Mouse (Mus musculus) cerebellum, adult 11-12 months (tissue): ENCODE data around the gene Emg1.

Experiments used
- DNase-seq: peaks from one replicate; pipeline ENCODE4 v3.0.0; 2022

Gene Emg1

GRCm38 (mm10) chr6:124740888-124741761 is 29.1 kb upstream of the Emg1 start, which contains the start of gene Grcc10:
TSS of gene Grcc10 (minus strand) at chr6:124741374.
- DNase-seq = peak; percentile 90

DNA sequence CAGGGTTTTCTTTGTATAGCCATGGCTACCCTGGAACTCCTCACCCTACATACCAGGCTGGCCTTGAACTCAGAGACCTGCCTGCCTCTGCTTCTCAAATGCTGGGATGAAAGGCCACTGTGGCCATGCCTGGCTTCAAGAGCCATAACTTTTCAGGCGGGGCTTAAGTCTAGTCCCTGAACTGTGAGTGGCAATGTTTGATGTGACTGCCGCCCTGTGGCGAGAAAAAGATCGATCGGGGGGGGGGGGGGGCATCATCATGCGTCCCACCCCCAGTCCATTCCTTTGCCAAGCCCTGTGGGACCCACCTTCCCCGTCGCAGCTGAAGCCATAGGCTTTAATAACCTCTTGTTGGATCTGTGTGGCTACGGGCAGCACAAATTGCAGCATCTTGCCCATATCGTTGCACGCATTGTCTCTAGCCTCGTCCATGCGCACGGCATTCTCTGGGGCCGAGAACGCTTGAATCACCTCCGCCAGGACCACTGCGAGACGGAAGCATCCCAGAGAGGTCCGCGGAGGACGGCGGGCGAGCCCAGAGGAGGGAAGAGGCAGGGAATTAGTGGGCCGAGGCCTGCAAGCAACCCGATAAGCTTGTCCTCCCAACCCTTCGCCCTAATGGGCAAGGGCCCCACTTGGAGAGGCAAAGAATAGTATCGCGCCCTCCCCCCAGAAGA is 28.4 kb upstream of the Emg1 start:
- peak; percentile 67 for DNase-seq

GRCm38 (mm10) chr6:124739231-124739796 is 27.3 kb upstream of the Emg1 start:
- peak; percentile 45 for DNase-seq

GRCm38 (mm10) chr6:124738511-124739023 is 26.6 kb upstream of the Emg1 start, which contains the start of gene Ptpn6:
TSS of gene Ptpn6 (minus strand) at chr6:124738714.
- DNase-seq = peak; percentile 58

DNA sequence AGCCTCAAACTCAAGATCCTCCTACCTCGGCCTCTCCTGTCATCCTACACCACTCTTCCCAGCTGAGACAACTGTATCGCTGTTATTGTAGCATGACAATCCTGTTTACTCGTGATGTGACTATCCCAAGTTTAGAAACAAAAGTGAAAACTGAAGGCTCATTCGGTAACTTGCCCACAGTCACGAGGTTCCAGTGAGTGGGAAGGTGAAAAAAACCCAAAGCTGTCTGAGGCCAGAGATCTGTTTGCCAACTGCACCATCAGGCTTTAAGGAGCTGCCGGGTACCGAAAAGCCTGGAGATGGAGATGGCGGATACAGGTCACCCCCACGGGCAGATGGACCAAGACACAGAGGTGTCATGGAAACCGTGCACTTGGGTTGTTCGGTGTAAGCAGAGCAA is 25.1 kb upstream of the Emg1 start:
- DNase-seq = no peak

DNA sequence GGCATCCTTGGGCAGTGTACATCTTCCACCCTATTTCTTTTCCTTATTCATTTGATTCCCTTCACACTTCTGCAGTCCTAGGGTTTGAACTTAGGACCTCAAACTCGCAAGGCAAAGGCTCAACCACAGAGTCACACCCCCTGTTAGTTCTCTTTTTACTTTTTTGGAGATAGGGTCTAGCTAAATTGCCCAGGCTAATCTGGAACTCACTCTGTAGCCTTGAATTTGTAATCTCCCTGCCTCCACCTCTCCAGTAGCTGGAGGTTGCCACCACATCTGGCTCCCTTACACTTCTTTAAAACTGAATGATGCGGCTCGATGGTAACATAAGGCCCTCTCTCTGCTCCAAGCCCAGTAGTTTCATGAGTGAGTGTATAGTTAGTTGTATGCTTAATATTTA is 22.4 kb upstream of the Emg1 start:
- DNase-seq = no peak

DNA sequence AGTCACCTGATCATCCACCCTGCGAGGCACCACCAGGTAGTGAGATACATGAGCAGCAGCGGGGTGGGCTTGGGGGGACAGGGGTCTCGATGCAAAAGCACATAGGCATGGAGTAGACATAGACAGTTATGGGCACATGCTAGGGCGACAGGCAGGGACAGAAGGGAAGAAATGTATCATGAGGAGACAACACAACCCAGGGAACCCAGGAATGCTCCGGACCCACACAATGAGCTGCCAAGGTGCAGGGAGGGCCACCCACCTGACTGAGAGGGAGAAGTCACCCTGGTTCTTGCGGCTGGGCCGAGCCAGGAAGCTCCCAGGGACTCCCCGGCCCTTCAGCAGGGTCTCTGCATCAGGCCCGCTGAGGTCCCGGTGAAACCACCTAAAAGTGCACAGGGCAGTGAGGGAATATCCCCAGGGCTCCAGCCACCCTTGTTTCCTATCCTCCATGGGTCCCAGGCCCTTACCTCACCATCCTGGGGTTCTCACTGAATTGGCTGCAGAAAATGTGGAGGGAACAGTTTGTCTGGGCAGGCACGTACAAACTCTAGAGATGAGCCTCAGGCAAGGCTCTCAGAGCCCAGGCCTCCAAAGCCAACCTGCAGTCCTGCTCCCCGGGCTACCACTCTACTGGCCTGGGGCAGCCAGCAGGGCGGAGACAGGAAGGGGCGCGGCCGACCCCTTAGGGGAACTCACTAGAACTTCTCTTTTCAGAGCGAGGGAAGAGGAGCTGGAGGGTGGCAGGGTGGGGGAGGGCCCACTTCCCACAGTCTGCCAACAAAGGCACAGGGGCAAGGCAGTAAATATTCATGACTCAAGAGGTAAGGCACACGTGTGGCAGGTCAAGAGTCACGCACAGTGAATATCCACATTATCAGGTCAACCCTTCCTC is 20.7 kb upstream of the Emg1 start:
- DNase-seq = no peak

DNA sequence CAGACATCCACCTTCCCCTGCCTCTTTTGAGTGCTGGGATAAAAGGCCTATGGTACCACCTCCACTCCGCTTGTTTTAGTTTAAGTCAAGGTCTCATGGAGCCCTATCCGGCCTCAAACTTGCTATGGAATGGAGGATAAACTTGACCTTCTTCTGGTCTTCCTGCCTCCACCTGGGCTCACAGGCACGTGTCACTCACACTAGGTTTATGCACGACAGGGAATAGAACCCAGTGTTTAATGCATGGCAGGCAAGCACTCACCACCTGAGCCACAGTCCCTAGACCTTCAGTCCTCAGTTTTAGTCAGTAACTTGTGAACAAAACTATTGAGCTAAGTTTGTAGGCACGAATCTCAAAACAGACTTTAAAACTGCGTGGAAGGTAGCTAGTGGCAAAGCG is 19.1 kb upstream of the Emg1 start:
- no peak for DNase-seq

- DNase-seq = no peak
Measured at GRCm38 (mm10) chr6:124729850-124730705, 18.1 kb upstream of the Emg1 start.

GRCm38 (mm10) chr6:124728621-124729020 is 16.6 kb upstream of the Emg1 start:
- no peak for DNase-seq

GRCm38 (mm10) chr6:124724472-124724871 is 12.5 kb upstream of the Emg1 start:
- no peak for DNase-seq

- DNase-seq = no peak
Measured at GRCm38 (mm10) chr6:124723541-124723940, 11.6 kb upstream of the Emg1 start.

GRCm38 (mm10) chr6:124722876-124723473 is 11.0 kb upstream of the Emg1 start:
- no peak for DNase-seq

GRCm38 (mm10) chr6:124720904-124721303 is 8.9 kb upstream of the Emg1 start:
- no peak for DNase-seq

DNA sequence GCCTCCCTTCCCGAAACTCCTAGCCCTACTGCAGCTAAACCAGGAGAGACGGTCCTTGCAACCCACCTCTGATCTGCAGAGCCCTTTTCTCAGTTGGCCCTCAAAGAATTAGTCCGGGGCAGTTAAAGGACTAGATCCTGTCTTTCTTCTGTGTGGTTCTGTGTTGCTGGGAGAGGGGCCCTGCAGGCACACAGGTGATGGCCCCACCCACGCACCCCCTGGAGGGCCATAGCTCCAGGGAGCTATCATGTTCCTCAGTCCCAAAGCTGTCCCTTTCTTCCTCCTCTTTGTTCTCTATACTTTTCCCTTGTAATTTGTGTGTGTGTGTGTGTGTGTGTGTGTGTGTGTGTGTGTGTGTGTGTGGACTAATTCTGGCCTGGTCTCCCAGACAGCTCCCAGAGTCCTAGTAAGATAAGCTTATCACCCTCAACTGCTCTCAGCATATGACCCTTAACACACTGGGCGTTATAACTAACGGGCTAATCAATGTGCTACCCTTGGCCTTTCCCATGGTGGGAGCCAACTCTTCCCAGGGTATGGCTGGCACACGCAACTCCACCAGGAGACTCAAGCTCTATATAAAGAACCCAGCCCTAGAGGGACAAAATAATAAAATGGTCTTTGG is 7.5 kb upstream of the Emg1 start:
- DNase-seq = no peak

DNA sequence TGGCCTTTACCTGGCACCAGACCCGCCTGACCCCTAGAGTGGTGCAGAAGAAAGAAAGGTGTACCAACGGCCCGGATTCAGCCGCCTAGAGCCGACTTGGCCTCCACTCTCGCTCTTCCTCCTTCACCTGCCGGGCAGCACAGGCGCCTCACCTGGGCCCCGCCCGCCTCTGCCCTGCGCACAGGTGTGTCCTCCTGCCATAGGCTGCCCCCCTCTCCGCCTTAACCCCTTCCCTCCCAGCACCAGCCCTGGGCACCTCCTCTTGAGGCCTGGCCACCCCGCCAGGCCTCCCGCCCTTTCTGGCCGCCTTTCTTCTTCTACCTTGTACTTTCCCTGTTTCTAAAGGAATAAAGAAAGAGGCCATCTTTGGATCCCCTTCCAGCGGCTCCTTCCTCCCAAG is 6.7 kb upstream of the Emg1 start:
- DNase-seq = no peak

- DNase-seq = no peak
Measured at GRCm38 (mm10) chr6:124717968-124718367, 6.0 kb upstream of the Emg1 start.

GRCm38 (mm10) chr6:124716864-124717490 is 5.0 kb upstream of the Emg1 start:
- DNase-seq = no peak

- DNase-seq = no peak
Measured at GRCm38 (mm10) chr6:124712918-124713317, 940 bp upstream of the Emg1 start.

DNA sequence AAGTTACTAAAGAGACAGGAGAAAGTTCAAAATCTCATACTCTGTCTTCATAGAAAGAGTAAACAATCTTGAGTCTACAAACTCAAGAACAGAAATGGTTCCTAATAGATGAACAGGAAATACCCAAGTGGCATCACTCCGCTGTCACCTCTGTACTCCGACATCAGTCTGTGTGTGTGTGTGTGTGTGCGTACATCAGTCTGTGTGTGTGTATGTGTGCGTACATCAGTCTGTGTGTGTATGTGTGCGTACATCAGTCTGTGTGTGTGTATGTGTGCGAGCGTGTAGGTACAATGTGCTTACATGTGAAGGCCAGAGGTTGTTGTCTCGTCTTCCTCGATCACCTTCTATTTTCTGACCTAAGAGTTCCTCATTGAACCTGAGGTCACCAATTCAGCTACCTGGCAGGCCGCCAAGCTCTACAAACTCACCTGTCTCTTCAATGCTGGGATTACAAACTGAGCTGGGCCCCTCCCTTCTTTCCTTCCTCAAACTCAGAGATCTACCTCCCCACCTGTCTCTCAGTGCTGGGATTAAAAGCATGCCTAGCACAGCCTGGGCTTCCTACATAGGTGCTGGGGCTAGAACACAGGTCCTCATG is 3.6 kb downstream of the Emg1 start:
- DNase-seq = no peak
